Mouse (Mus musculus): ENCODE data around the gene Ahdc1.

Ahdc1 gene

GRCm38 (mm10) chr4:133074894-133075572 is 64.0 kb downstream of the Ahdc1 start:
- in situ Hi-C loops (cut with MboI, MseI), result no loop called here

GRCm38 (mm10) chr4:133078947-133079346 is 67.9 kb downstream of the Ahdc1 start:
- in situ Hi-C loops (cut with MboI, MseI), result no loop called here

- in situ Hi-C loops (cut with MboI, MseI), result no loop called here
These were observed 68.5 kb downstream of the Ahdc1 start for GRCm38 (mm10) chr4:133079416-133080113.

- in situ Hi-C loops (cut with MboI, MseI), result no loop called here
These were observed 69.8 kb downstream of the Ahdc1 start for GRCm38 (mm10) chr4:133080862-133081261.

GRCm38 (mm10) chr4:133082216-133082773 is 71.2 kb downstream of the Ahdc1 start:
- in situ Hi-C loops (cut with MboI, MseI), result no loop called here

- in situ Hi-C loops (cut with MboI, MseI), result no loop called here
These were observed 73.2 kb downstream of the Ahdc1 start for GRCm38 (mm10) chr4:133083991-133084861.

GRCm38 (mm10) chr4:133085011-133085782 is 74.1 kb downstream of the Ahdc1 start:
- in situ Hi-C loops (cut with MboI, MseI), result no loop called here

GRCm38 (mm10) chr4:133085783-133086342 is 74.8 kb downstream of the Ahdc1 start:
- in situ Hi-C loops (cut with MboI, MseI), result no loop called here

GRCm38 (mm10) chr4:133087177-133087714 is 76.2 kb downstream of the Ahdc1 start:
- in situ Hi-C loops (cut with MboI, MseI), result no loop called here

GRCm38 (mm10) chr4:133087835-133088234 is 76.8 kb downstream of the Ahdc1 start:
- in situ Hi-C loops (cut with MboI, MseI), result no loop called here

GRCm38 (mm10) chr4:133089319-133089718 is 78.3 kb downstream of the Ahdc1 start:
- in situ Hi-C loops (cut with MboI, MseI), result no loop called here

GRCm38 (mm10) chr4:133089802-133090201 is 78.7 kb downstream of the Ahdc1 start:
- in situ Hi-C loops (cut with MboI, MseI), result loop anchor here (5.0 kb wide), 1 partner anchor 37 kb away; no protein-coding TSS in a partner anchor

- in situ Hi-C loops (cut with MboI, MseI), result loop anchor here (5.0 kb wide), 1 partner anchor 37 kb away; no protein-coding TSS in a partner anchor
These were observed 79.2 kb downstream of the Ahdc1 start for GRCm38 (mm10) chr4:133090276-133090719.

GRCm38 (mm10) chr4:133090720-133091458 is 79.8 kb downstream of the Ahdc1 start:
- in situ Hi-C loops (cut with MboI, MseI), result loop anchor here (5.0 kb wide), 1 partner anchor 36 kb away; no protein-coding TSS in a partner anchor

- in situ Hi-C loops (cut with MboI, MseI), result loop anchor here (5.0 kb wide), 1 partner anchor 36 kb away; no protein-coding TSS in a partner anchor
These were observed 80.4 kb downstream of the Ahdc1 start for GRCm38 (mm10) chr4:133091459-133091785.

- in situ Hi-C loops (cut with MboI, MseI), result loop anchor here (5.0 kb wide), 1 partner anchor 35 kb away; no protein-coding TSS in a partner anchor
These were observed 81.4 kb downstream of the Ahdc1 start for GRCm38 (mm10) chr4:133092453-133092901.

- in situ Hi-C loops (cut with MboI, MseI), result loop anchor here (5.0 kb wide), 1 partner anchor 34 kb away; no protein-coding TSS in a partner anchor
These were observed 82.0 kb downstream of the Ahdc1 start for GRCm38 (mm10) chr4:133093056-133093455.

GRCm38 (mm10) chr4:133093481-133094033 is 82.5 kb downstream of the Ahdc1 start:
- in situ Hi-C loops (cut with MboI, MseI), result loop anchor here (5.0 kb wide), 1 partner anchor 34 kb away; no protein-coding TSS in a partner anchor

GRCm38 (mm10) chr4:133094255-133094654 is 83.2 kb downstream of the Ahdc1 start:
- in situ Hi-C loops (cut with MboI, MseI), result loop anchor here (5.0 kb wide), 1 partner anchor 33 kb away; no protein-coding TSS in a partner anchor

Data from regulatory T cell (primary cell).